Mouse (Mus musculus): ENCODE measurements around the gene Hmg20a.

Hmg20a gene

DNA sequence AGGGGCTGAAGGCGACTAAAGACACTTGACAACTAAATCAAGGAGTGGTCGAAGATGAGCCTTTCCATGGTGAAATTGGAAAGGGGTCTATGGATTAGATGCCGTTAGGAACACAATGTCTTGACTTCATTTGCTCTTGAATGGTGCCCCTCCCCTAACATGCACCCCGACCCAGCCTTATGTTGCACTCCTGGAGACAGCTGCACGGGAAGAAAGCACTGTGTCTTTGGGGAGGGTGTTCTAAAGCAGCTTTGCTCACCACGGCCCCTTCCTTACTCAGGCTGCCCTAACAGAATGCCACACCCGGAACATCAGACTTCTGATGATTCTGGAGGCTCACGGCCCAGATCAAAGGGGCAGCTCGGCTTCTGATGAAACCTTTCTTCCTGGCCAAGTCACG, 103.9 kb downstream of the Hmg20a start:
- DNase-seq (ENCODE audit: low read depth, low spot score), result no peak

DNA sequence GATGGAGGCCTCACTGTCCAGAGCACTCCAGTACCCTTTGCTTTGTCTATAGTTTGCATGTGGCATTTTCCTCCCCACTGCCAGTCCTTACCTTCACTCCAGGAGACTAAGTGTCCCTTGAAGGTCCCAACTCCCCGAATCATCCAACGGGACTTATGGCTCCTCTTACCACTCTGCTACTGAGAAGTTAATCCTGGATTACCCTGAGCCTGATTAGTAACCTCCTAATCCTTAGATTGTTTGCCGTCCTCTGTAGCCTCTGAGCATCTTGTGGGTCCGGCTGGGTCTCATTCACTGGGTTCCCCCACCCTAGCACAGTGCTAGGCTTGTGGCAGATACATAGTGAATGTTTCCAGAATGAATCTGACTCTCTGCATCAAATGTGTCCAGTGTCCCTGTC, 109.5 kb downstream of the Hmg20a start:
- no peak for DNase-seq (ENCODE audit: low read depth, low spot score)

DNA sequence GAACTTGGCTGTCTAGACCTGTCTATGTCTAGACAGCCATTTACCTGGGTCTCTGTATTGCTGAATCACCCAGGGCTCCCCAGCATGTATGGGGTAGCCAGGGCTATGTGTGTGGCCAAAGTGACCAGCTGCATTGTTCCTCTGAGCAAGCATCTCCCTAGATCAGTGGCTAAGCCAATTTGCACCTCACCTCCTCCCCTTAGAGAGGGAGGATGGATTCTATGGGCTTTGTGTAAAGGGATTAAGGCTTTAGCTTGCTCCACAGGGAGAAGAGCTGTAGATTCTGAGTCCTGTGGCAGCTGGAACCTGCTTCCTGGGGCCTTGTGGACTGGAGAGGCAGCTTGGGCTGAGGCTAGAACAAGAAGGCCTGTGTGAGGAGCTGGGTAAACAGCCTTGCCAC, 113.6 kb downstream of the Hmg20a start:
- no peak for DNase-seq (ENCODE audit: low read depth, low spot score)

- no peak for DNase-seq (ENCODE audit: low read depth, low spot score)
These were observed 115.5 kb downstream of the Hmg20a start for GRCm38 (mm10) chr9:56533916-56534315.

DNA sequence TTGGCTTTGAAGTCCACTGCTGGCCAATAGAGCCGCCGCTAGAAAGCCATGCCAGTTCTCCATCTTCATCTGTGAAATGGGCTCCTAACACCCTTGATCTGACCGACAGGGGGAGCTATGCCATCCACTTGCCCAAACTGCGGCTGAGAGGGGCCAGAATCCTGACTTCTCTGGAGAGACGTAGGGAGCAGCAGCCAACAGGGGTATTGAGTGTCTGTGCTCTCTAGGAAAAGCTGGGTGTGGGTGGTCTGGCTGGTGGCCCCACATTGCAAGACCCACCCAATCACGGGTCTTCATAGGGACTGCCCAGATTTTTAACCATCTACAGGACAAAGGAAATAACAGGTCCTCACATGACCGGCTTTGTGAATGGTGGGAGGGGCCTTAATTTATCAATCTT, 116.3 kb downstream of the Hmg20a start:
- DNase-seq (ENCODE audit: low read depth, low spot score), result peak; percentile 33

DNA sequence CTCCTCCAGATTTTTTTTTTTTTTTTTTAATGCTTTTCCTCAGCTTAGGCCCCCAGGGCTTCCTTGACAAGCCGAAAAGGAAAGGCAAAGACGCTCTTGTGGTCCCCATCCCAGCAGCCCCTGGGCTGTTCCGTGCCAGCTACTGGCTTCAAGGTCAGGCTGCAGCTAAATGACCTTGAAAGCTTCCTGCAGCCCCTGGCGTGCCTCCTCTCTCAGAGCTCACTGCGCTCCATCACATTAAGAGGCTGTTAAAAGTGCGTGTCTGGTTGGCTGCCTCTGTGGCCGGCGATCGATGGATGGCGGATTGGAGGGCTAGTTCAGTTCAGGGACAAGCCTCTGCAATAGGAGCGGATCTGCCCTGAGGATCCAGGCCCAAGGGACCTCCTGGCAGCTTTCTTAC, 117.0 kb downstream of the Hmg20a start:
- DNase-seq (ENCODE audit: low read depth, low spot score), result no peak

DNA sequence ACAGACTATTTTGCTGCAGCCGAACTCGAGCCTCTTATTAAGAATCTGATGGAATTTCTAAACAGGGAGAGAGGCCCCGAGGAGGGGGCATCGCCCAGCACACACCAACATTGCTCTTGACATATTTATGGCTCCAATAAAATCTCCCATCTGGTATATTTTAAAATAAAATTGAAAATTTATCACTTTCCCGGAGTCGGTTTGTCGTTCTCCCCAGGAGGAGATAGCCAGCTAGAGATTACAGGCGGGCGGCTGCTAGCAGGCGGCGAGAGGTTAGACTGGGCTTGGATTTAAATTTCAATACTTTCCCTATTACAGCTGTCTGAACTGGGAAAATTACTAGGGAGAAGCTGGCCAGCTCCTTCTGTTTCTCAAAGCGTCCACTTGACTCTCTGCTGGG, 121.6 kb downstream of the Hmg20a start:
- DNase-seq (ENCODE audit: low read depth, low spot score), result no peak

DNA sequence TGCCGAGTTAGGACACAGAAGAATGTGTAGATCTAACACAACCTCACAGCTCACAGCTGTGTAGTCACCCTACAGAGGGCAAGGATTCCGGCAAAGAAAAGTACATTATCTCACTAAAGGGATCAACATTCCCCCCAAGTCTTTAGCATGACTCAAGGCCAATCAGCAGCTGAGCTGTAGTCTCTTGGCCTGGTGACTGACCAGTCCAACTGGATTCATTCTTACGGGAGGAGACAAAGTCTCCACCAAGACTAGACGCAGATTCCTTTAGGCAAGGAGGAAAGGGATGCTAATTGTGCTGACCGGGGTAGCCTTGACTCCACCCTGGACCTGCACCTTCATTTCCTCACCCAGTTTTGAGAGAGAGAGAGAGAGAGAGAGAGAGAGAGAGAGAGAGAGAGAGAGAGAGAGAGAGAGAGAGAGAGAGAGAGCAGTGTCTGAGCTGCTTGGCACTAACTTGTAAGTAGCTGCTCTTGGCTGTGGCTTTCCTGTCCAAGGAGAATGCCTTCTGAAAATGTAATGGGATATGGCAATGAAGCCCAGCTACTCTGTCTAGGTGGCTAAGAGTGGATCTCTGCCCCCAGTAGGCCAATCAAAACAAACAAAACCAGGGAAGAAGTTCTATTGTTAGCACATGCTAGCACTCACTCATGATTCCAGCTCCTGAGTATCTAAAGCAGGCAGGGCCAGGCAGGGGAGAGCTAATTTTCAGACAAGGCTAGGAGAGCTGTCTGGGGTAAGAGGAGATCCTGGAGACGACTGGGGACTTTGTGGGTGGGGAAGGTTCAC, 126.5 kb downstream of the Hmg20a start:
- no peak for DNase-seq (ENCODE audit: low read depth, low spot score)

All from A20 (cell line).